Mouse (Mus musculus): Measurements from ENCODE around the gene Cyp2w1. TPM values are rescaled to one million over a fixed set of nuclear protein-coding genes. Genes with fewer than 3 reads are reported as not detected.
"Not testable (repeated sequence)": the region's sequence is repeated elsewhere in the genome, so short reads cannot be mapped to it uniquely, and the experiment has no call there.

Cyp2w1 gene
- total and polyA plus RNA-seq, 3 experiments: not detected

DNA sequence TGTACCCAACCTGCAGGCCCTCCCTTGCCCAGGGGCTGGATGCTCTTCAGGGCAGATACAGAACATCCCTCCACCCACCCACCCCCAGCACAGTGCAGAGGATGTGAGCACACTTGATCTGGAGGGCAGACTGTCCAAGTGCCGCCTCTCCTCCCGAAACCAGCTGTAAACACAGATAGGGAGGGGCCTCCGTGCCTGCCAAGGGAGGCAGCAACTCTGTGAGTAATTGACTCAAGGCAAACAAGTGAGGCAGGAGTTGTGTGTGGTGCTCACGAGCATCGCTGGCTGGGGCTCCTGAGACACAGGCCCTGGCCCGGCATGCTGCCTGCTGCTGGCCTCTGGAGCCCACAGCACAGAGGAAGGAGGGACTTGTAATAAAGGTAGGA lies 37.3 kb downstream of the Cyp2w1 start (continued):
- peak; percentile 94 for TF ChIP-seq ETS1 (IDR thresholded peaks at IDR 0.05; ENCODE audit: low read depth, low read length)
- TF ChIP-seq RCOR1 (IDR thresholded peaks at IDR 0.05; ENCODE audit: low read depth, low read length): peak; percentile 40; the same call in 1 of the 2 replicates
- TF ChIP-seq ZNF384 (IDR thresholded peaks at IDR 0.05; ENCODE audit: low read depth, low read length): no peak
- 0 out of 2 replicates have a peak, but pooled peaks have one; percentile 30 for TF ChIP-seq ZMIZ1 (IDR thresholded peaks at IDR 0.05; ENCODE audit: low read depth, low read length)
- TF ChIP-seq NRF1 (IDR thresholded peaks at IDR 0.05; ENCODE audit: insufficient read depth, low read depth, low read length, poor library complexity, severe bottlenecking): no peak
- TF ChIP-seq TCF12 (IDR thresholded peaks at IDR 0.05; ENCODE audit: low read depth, low read length): peak; percentile 78
- TF ChIP-seq MAFK (IDR thresholded peaks at IDR 0.05; ENCODE audit: borderline replicate concordance, low read depth, low read length): no peak
- TF ChIP-seq E2F4 (IDR thresholded peaks at IDR 0.05; ENCODE audit: borderline replicate concordance, low read depth, low read length): no peak
- no peak for TF ChIP-seq ZC3H11A (IDR thresholded peaks at IDR 0.05; ENCODE audit: low read depth, low read length)
- no peak for TF ChIP-seq SMC3 (IDR thresholded peaks at IDR 0.05; ENCODE audit: low read depth, low read length)
- no peak for TF ChIP-seq RAD21 (IDR thresholded peaks at IDR 0.05; ENCODE audit: low read depth, low read length)

DNA sequence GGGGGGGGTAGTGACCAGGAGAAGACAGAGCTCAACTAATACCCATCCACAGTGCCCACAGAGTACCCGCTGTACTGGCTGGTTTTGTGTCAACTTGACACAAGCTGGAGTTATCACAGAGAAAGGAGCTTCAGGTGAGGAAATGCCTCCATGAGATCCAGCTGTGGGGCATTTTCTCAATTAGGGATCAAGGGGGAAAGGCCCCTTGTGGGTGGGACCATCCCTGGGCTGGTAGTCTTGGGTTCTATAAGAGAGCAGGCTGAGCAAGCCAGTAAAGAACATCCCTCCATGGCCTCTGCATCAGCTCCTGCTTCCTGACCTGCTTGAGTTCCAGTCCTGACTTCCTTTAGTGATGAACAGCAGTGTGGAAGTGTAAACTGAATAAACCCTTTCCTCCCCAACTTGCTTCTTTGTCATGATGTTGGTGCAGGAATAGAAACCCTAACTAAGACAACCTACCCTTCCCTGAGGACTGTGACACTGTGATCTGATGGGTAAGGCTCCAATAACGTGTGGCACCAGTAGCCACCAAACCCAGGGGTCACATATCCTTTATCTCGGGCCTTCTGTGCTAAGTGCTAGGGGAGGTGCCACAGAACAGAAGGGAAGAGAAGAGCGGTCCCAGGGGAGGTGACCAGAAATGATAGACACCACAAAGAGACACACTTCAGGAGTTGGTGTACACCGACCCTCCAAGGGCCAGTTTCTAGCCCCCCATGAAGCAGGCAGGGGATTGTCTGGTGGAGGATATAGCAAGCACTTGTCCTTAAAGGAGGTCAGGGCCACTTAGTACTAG lies 38.1 kb downstream of the Cyp2w1 start:
- not testable (repeated sequence) for H3K79me2 ChIP-seq (ENCODE audit: control insufficient read depth, insufficient read depth, low read length, poor library complexity); H3K4me3 ChIP-seq (ENCODE audit: control insufficient read depth in 1 of 2, insufficient read depth in 1 of 2, low read depth in 2 of 2, low read length in 2 of 2); H3K27me3 ChIP-seq (ENCODE audit: control insufficient read depth in 1 of 2, insufficient read depth in 2 of 2, low read length in 2 of 2); DNase-seq (ENCODE audit: low read depth, low spot score); H3K9me3 ChIP-seq (replicated peaks; ENCODE audit: insufficient read depth, low read length)
- Histone ChIP-seq H3K27ac (ENCODE audit: control insufficient read depth, low read depth, low read length) (peak overlapping the region; percentile 91), H3K36me3 (ENCODE audit: control insufficient read depth in 1 of 2, insufficient read depth in 2 of 2, low read length in 2 of 2) (peaks cover 0 to 35% of the 10 kb centered on the region in 2 experiments; a peak in 2 of 4 replicates), H3K9ac (ENCODE audit: control insufficient read depth, low read depth, low read length, poor library complexity, severe bottlenecking) (peak overlapping the region; percentile 26; the same call in 1 of the 2 replicates), H3K4me1 (ENCODE audit: control insufficient read depth in 1 of 2, insufficient read depth in 2 of 2, low read length in 2 of 2) (peaks cover 27 to 42% of the 10 kb centered on the region in 2 experiments)

DNA sequence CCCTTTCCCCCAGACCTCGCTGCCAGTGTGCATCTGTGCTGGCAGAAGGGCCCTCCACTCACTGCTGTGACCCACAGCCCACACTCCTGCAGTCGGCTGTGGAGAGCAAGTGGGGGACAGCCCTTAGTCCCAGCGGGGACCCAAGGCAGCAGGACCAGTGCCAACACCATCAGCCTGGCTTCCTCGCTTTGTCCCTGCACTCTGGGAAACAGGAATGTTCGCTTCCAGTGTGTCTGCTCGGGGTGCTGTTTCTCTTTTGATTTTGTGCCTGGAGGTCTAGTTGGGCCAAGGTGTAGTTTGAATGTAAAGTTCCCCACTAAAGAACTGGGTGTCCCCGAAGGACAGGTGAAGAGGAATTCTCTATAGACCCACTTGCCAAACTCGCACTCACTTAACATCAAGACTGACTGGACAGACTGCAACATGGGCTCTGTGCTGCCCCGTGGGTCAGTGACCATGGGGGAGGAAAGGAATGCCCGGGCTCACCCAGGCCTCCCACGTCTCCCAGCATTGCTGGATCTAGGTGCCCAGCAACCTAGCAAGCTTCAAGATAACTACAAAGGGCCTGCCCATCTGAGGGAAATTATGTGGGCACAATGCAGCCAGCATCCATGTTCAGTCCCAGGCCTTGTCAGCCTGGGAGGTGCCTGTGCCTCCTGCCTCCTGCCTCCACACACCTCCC lies 39.0 kb downstream of the Cyp2w1 start:
- H3K4me1 ChIP-seq (ENCODE audit: control insufficient read depth in 1 of 2, insufficient read depth in 2 of 2, low read length in 2 of 2): peaks cover 27 to 42% of the 10 kb centered on the region in 2 experiments
- H3K36me3 ChIP-seq (ENCODE audit: control insufficient read depth in 1 of 2, insufficient read depth in 2 of 2, low read length in 2 of 2): peaks cover 0 to 35% of the 10 kb centered on the region in 2 experiments; a peak in 2 of 4 replicates
- TF ChIP-seq UBTF (IDR thresholded peaks at IDR 0.05; ENCODE audit: borderline replicate concordance, insufficient read depth, low read depth, low read length): no peak
- TF ChIP-seq ZNF384 (IDR thresholded peaks at IDR 0.05; ENCODE audit: low read depth, low read length): no peak
- TF ChIP-seq SMC3 (IDR thresholded peaks at IDR 0.05; ENCODE audit: low read depth, low read length): no peak
- TF ChIP-seq E2F4 (IDR thresholded peaks at IDR 0.05; ENCODE audit: borderline replicate concordance, low read depth, low read length): no peak
- no peak for TF ChIP-seq MXI1 (IDR thresholded peaks at IDR 0.05; ENCODE audit: low read depth, low read length)
- no peak for TF ChIP-seq ZMIZ1 (IDR thresholded peaks at IDR 0.05; ENCODE audit: low read depth, low read length)
- TF ChIP-seq RCOR1 (IDR thresholded peaks at IDR 0.05; ENCODE audit: low read depth, low read length): no peak
- TF ChIP-seq GATA1 (IDR thresholded peaks at IDR 0.05; ENCODE audit: low read depth, low read length): no peak
- TF ChIP-seq KAT2A (conservative IDR thresholded peaks at IDR 0.05; ENCODE audit: low read depth, low read length): no peak
- TF ChIP-seq ZKSCAN1 (IDR thresholded peaks at IDR 0.05; ENCODE audit: low read depth, low read length): no peak
- TF ChIP-seq SIN3A (IDR thresholded peaks at IDR 0.05; ENCODE audit: low read length): no peak
- no peak overlapping the region for H3K27ac ChIP-seq (ENCODE audit: control insufficient read depth, low read depth, low read length)
- H3K79me2 ChIP-seq (ENCODE audit: control insufficient read depth, insufficient read depth, low read length, poor library complexity): peaks cover 5% of the 10 kb centered on the region
- H3K9ac ChIP-seq (ENCODE audit: control insufficient read depth, low read depth, low read length, poor library complexity, severe bottlenecking): no peak overlapping the region
- no peak for DNase-seq (ENCODE audit: low read depth, low spot score)
- no peaks in the 10 kb centered on the region for H3K9me3 ChIP-seq (replicated peaks; ENCODE audit: insufficient read depth, low read length)
- H3K27me3 ChIP-seq (ENCODE audit: control insufficient read depth in 1 of 2, insufficient read depth in 2 of 2, low read length in 2 of 2): no peaks in the 10 kb centered on the region
- no peak overlapping the region for H3K4me3 ChIP-seq (ENCODE audit: control insufficient read depth in 1 of 2, insufficient read depth in 1 of 2, low read depth in 2 of 2, low read length in 2 of 2)

All from MEL (cell line).